Mouse (Mus musculus): ENCODE data around the gene Gnat1.
A peak's percentile ranks its signal among the peaks of the same experiment; 100 is the strongest.

The Gnat1 gene

DNA sequence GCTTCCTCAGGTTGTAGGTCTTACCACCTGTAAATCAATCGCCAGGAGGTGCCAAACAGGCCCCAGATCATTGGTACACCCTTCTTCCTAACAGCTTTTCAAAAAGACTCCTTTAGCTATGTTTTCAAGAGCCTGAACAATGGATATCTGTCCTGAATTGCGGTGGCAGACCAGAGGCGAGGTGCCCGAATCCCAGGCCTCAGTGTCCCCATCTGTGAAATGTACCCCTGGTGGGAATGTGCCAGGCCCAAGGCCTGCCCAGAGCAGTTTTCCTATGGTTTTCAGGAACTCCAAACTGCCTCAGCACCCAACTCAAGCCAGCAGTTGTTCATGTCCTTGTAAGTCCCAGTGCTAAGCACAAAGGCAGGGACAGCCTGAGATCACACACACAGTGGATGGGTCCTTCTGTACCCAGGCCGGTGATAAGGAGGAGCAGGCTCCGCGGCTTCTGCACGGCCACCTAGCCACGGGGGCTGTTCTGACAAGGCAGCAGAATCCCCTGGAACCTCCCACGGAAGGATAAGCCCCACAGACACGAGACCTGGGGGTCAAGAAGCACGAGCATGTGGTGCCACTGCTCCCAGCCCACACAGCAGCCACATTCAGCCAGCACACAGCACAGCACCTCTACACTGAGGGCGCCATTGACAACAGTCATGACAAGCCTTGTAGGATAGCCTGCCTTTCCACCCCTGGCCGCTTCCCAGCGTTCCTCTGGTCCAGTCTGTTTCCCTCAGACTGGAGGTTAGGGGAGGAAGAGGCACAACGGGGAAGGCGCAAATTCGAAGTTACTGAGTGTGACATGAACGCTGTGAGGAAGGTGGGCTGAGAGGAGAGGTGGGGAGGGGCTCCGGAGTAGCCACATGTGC is 51.9 kb downstream of the Gnat1 start:
- no peak for DNase-seq (ENCODE audit: low read depth in 2 of 2, low spot score in 2 of 2)

DNA sequence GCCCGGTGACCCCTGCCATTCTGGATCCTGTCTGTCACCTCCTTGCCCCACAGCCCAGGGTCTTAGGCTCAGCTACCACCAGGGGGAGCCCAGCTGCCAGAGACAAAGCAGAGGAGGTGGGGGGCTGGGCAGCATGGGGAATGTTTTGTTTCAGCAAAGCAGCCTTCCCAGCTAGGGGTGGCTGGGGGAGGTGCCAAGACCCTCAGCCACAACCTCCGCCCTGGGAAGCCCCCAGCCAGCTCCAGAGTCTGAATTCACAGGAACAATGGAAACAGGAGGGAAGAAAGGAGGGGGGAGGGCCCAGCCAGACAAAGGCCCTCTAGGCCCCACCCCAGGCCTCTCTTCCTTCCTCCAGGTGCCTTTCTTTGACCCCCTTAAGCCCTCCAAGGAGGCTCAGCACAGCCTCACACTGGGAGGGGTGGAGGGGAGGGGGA is 52.7 kb downstream of the Gnat1 start:
- peak; percentile 79 to 88 for DNase-seq (ENCODE audit: low read depth in 2 of 2, low spot score in 2 of 2)

DNA sequence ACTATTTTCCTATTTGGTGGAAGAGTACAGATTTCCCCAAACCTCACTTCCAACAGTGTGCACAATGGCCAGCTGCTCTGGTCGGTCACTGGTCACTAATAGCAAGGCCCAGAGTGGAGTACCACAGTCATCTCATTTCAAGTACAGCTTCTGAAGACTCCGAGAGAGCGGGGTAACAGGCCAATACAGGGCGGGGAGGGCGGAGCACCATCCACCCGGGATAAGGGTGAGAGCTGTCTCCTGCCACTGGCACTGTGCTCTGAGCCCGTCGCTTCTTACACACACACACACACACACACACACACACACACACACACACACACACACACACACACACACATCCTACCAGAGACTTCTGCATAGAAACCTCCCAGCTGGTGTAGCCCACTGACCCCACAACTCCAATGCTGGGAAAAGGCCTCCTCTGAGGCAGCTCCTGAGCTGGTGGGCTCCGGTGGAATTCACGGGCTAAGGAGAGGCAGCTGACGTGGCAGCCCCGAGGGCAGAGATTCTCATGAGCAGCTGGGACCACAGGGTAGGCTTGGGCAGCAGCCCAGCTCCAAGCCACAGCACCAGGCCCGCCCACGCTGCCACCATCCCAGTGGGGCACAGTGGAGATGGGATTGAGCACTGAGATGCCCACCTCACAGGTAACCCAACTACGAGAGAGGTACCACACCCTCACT is 53.2 kb downstream of the Gnat1 start:
- DNase-seq (ENCODE audit: low read depth in 2 of 2, low spot score in 2 of 2) = no peak

DNA sequence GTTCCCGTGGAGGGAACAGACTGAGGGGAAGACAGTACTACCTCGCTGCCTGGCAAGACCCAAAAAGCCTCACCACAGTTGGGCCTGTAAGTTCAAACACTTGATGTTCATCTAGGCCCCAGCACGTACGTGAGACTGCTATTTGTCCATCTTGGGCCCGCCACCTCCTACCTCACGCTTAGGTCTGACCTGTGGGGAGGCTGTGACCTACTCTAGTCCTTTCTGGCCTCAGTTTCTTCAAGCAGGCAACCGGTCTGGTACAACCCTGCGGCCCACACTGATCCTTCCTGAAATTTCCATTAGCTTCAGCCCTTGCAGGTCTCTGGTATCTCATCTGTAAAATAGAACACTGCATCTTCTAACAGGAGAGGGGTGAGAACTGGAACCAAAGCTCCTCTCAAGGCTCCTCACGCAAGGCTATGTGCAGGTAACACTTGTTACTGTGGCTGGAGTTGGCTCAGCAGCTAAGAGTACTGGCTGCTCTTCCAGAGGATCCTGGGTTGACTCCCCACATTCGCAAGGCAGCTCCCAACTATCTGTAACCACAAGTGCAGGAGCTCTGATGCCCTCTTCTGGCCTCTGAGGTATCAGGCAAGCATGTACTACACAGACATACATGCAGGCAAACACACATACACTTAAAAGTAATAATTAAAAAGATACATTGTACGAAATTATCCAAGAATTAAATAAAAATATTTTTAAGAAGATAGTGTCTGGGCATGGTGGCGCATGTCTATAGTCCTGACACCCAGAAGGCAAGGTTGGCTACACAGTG is 54.0 kb downstream of the Gnat1 start:
- DNase-seq (ENCODE audit: low read depth in 2 of 2, low spot score in 2 of 2) = no peak

DNA sequence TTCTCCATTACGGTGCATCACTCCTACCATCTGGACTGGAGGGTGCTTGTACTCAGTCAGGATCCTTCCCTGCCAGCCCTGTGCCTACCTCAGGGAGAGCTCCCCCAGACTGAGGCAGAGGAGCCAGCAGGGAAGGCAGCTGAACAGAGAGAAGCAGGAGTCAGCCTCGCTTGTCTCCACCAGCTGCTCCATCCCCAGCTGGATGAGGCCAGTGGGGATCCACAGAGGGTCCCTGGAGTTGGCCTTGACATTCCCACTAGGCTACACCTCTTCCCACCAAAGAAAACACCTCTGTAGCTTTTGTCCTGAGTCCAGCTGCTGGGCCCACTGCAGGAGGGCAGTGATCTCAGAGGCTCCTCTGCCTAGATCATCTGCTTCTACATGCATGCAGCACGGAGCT is 54.6 kb downstream of the Gnat1 start:
- no peak for DNase-seq (ENCODE audit: low read depth in 2 of 2, low spot score in 2 of 2)

DNA sequence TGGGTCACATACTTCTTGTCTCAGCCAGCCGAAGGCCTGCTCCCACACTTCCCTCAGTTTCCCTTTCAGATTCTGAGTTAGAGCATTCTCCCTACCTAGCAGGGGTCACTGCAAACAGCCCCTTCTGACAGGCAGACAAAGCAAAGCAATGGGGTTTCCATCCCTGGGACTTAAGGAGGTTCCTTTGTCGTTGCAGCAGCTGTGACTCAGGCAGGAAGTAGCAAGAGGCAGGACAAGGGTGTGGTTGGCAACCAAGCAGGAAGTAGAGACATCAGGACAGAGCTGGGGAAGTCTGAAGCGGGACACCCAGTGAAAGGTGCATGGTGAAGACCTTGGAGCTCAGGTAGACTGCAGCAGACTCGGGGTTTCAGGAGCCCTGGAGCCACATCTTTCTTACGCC is 55.0 kb downstream of the Gnat1 start:
- peak; percentile 35 to 42 for DNase-seq (ENCODE audit: low read depth in 2 of 2, low spot score in 2 of 2)
